Mouse (Mus musculus): ENCODE measurements around the gene Olfr1138. TPM values are rescaled to one million over a fixed set of nuclear protein-coding genes. Genes with fewer than 3 reads are reported as not detected.

Olfr1138 gene
- not detected for total RNA-seq (2022)

- no peak for DNase-seq (ENCODE audit: low spot score in 2 of 2)
Observed at GRCm38 (mm10) chr2:87739878-87740277, at the start of gene Olfr1138. TSS of gene Olfr1138 (minus strand) at chr2:87739978.

- DNase-seq (ENCODE audit: low spot score in 2 of 2) = no peak
Observed at GRCm38 (mm10) chr2:87779183-87779582, 39.4 kb upstream of the Olfr1138 start, which contains the start of gene Olfr152. TSS of gene Olfr152 (plus strand) at chr2:87779483.

- no peak for DNase-seq (ENCODE audit: low spot score in 2 of 2)
Observed at GRCm38 (mm10) chr2:87776143-87776542, 36.4 kb upstream of the Olfr1138 start.

- no peak for DNase-seq (ENCODE audit: low spot score in 2 of 2)
Observed at GRCm38 (mm10) chr2:87753891-87754290, 14.1 kb upstream of the Olfr1138 start, which contains the start of gene Olfr1141. TSS of gene Olfr1141 (minus strand) at chr2:87753991.

GRCm38 (mm10) chr2:87743452-87743851 lies 3.7 kb upstream of the Olfr1138 start, which contains the start of gene Olfr1140:
TSS of gene Olfr1140 (plus strand) at chr2:87743752.
- DNase-seq (ENCODE audit: low spot score in 2 of 2) = no peak

GRCm38 (mm10) chr2:87713079-87713478 lies 26.7 kb downstream of the Olfr1138 start, which contains the start of gene Olfr1137:
TSS of gene Olfr1137 (minus strand) at chr2:87713179.
- DNase-seq (ENCODE audit: low spot score in 2 of 2) = no peak

GRCm38 (mm10) chr2:87693847-87694246 lies 45.9 kb downstream of the Olfr1138 start, which contains the start of gene Olfr1136:
TSS of gene Olfr1136 (minus strand) at chr2:87693947.
- no peak for DNase-seq (ENCODE audit: low spot score in 2 of 2)

Other genes starting within 250 kb of the Olfr1138 start
- not detected for gene Pramel7, start 242.9 kb downstream of the Olfr1138 start, total RNA-seq (2022)
- gene Pramel6, start 233.4 kb downstream of the Olfr1138 start, total RNA-seq (2022) = not detected
- not detected for gene Olfr153, start 208.2 kb downstream of the Olfr1138 start, total RNA-seq (2022)
- not detected for gene Olfr1128, start 194.4 kb downstream of the Olfr1138 start, total RNA-seq (2022)
- gene Olfr1129, start 166.1 kb downstream of the Olfr1138 start, total RNA-seq (2022) = not detected
- not detected for gene Olfr1130, start 133.8 kb downstream of the Olfr1138 start, total RNA-seq (2022)
- gene Olfr1131, start 112.9 kb downstream of the Olfr1138 start, total RNA-seq (2022) = not detected
- not detected for gene Olfr1132, start 102.4 kb downstream of the Olfr1138 start, total RNA-seq (2022)
- not detected for gene Olfr1133, start 92.6 kb downstream of the Olfr1138 start, total RNA-seq (2022)
- not detected for gene Olfr1134, start 81.5 kb downstream of the Olfr1138 start, total RNA-seq (2022)
- gene Olfr1135, start 66.3 kb downstream of the Olfr1138 start, total RNA-seq (2022) = not detected
- gene Olfr1136, start 46.0 kb downstream of the Olfr1138 start, total RNA-seq (2022) = not detected
- not detected for gene Olfr1137, start 26.8 kb downstream of the Olfr1138 start, total RNA-seq (2022)
- gene Olfr1140, start 3.8 kb upstream of the Olfr1138 start, total RNA-seq (2022) = not detected
- not detected for gene Olfr1141, start 14.0 kb upstream of the Olfr1138 start, total RNA-seq (2022)
- not detected for gene Olfr152, start 39.5 kb upstream of the Olfr1138 start, total RNA-seq (2022)
- gene Olfr1143, start 60.6 kb upstream of the Olfr1138 start, total RNA-seq (2022) = not detected
- not detected for gene Olfr1145, start 69.8 kb upstream of the Olfr1138 start, total RNA-seq (2022)
- gene Olfr1148, start 90.6 kb upstream of the Olfr1138 start, total RNA-seq (2022) = not detected
- not detected for gene Olfr1150-ps1, start 104.0 kb upstream of the Olfr1138 start, total RNA-seq (2022)
- not detected for gene Olfr1151, start 115.9 kb upstream of the Olfr1138 start, total RNA-seq (2022)
- gene Olfr1152, start 126.5 kb upstream of the Olfr1138 start, total RNA-seq (2022) = not detected
- not detected for gene Olfr1153, start 155.0 kb upstream of the Olfr1138 start, total RNA-seq (2022)
- not detected for gene Olfr1154, start 165.2 kb upstream of the Olfr1138 start, total RNA-seq (2022)
- not detected for gene Olfr1155, start 205.2 kb upstream of the Olfr1138 start, total RNA-seq (2022)
- gene Olfr1156, start 213.1 kb upstream of the Olfr1138 start, total RNA-seq (2022) = not detected
- not detected for gene Olfr1157, start 228.3 kb upstream of the Olfr1138 start, total RNA-seq (2022)
- gene Olfr74, start 234.7 kb upstream of the Olfr1138 start, total RNA-seq (2022) = not detected